Mouse (Mus musculus): ENCODE measurements around the gene Gk2.

Gk2 gene

GRCm38 (mm10) chr5:97456816-97457215 lies at the start of gene Gk2:
Gene Gk2, minus strand, starts transcription at chr5:97457021.
- in situ Hi-C loops (cut with MboI; ENCODE audit: low sequenced_read_pairs) = no loop called here

- in situ Hi-C loops (cut with MboI; ENCODE audit: low sequenced_read_pairs) = no loop called here
Observed at GRCm38 (mm10) chr5:97498041-97498440, 41.2 kb upstream of the Gk2 start.

- in situ Hi-C loops (cut with MboI; ENCODE audit: low sequenced_read_pairs) = no loop called here
Observed at GRCm38 (mm10) chr5:97495488-97496092, 38.8 kb upstream of the Gk2 start.

- in situ Hi-C loops (cut with MboI; ENCODE audit: low sequenced_read_pairs) = no loop called here
Observed at GRCm38 (mm10) chr5:97493421-97493820, 36.6 kb upstream of the Gk2 start.

GRCm38 (mm10) chr5:97486141-97486540 lies 29.3 kb upstream of the Gk2 start:
- in situ Hi-C loops (cut with MboI; ENCODE audit: low sequenced_read_pairs) = no loop called here

- in situ Hi-C loops (cut with MboI; ENCODE audit: low sequenced_read_pairs) = no loop called here
Observed at GRCm38 (mm10) chr5:97479991-97480390, 23.2 kb upstream of the Gk2 start.

- in situ Hi-C loops (cut with MboI; ENCODE audit: low sequenced_read_pairs) = no loop called here
Observed at GRCm38 (mm10) chr5:97467246-97467645, 10.4 kb upstream of the Gk2 start.

- in situ Hi-C loops (cut with MboI; ENCODE audit: low sequenced_read_pairs) = no loop called here
Observed at GRCm38 (mm10) chr5:97466430-97467158, 9.8 kb upstream of the Gk2 start.

- in situ Hi-C loops (cut with MboI; ENCODE audit: low sequenced_read_pairs) = no loop called here
Observed at GRCm38 (mm10) chr5:97465956-97466355, 9.1 kb upstream of the Gk2 start.

GRCm38 (mm10) chr5:97462856-97463255 lies 6.0 kb upstream of the Gk2 start:
- in situ Hi-C loops (cut with MboI; ENCODE audit: low sequenced_read_pairs) = no loop called here

GRCm38 (mm10) chr5:97451451-97451850 lies 5.4 kb downstream of the Gk2 start:
- in situ Hi-C loops (cut with MboI; ENCODE audit: low sequenced_read_pairs) = no loop called here

GRCm38 (mm10) chr5:97444191-97444590 lies 12.6 kb downstream of the Gk2 start:
- in situ Hi-C loops (cut with MboI; ENCODE audit: low sequenced_read_pairs) = no loop called here

GRCm38 (mm10) chr5:97432512-97432911 lies 24.3 kb downstream of the Gk2 start:
- in situ Hi-C loops (cut with MboI; ENCODE audit: low sequenced_read_pairs) = no loop called here

GRCm38 (mm10) chr5:97429976-97430375 lies 26.8 kb downstream of the Gk2 start:
- in situ Hi-C loops (cut with MboI; ENCODE audit: low sequenced_read_pairs) = no loop called here

GRCm38 (mm10) chr5:97421669-97422068 lies 35.2 kb downstream of the Gk2 start:
- in situ Hi-C loops (cut with MboI; ENCODE audit: low sequenced_read_pairs) = no loop called here

- in situ Hi-C loops (cut with MboI; ENCODE audit: low sequenced_read_pairs) = no loop called here
Observed at GRCm38 (mm10) chr5:97417185-97417584, 39.6 kb downstream of the Gk2 start.

GRCm38 (mm10) chr5:97415837-97416236 lies 41.0 kb downstream of the Gk2 start:
- in situ Hi-C loops (cut with MboI; ENCODE audit: low sequenced_read_pairs) = no loop called here

GRCm38 (mm10) chr5:97413716-97414115 lies 43.1 kb downstream of the Gk2 start:
- in situ Hi-C loops (cut with MboI; ENCODE audit: low sequenced_read_pairs) = no loop called here

- in situ Hi-C loops (cut with MboI; ENCODE audit: low sequenced_read_pairs) = no loop called here
Observed at GRCm38 (mm10) chr5:97410190-97410589, 46.6 kb downstream of the Gk2 start.

- in situ Hi-C loops (cut with MboI; ENCODE audit: low sequenced_read_pairs) = no loop called here
Observed at GRCm38 (mm10) chr5:97409234-97409704, 47.6 kb downstream of the Gk2 start.

All from CH12F3 (cell line).